Mouse (Mus musculus): ENCODE measurements at regions not wholly inside any gene's neighbourhood (a gene's known extent, or its start where the extent isn't known, plus 50 kb on each side); places are given as distances from the start of the nearest gene placed in this dataset.
"Not testable (repeated sequence)": the region's sequence is repeated elsewhere in the genome, so short reads cannot be mapped to it uniquely, and the experiment has no call there.

DNA sequence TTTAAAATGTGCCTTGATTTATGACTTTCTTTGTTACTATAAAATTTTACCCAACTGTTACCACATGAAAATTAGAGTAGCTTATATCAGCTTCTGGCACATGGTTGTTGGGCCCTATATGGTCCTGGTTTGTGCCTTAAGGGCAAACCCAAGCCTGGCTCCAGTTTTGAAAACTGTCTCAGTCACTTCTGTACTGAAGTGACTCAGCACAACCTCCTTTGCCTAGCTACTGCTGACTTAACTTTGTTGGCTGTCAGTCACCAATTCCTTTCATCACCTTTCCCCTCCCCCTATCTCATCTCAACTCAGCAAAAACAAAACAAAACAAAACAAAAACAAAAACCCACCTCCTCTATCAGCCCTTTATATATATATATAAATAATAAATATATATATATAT, 251.0 kb upstream of the Myo3a start:
- DNase-seq (ENCODE audit: low spot score in 2 of 2), result no peak

DNA sequence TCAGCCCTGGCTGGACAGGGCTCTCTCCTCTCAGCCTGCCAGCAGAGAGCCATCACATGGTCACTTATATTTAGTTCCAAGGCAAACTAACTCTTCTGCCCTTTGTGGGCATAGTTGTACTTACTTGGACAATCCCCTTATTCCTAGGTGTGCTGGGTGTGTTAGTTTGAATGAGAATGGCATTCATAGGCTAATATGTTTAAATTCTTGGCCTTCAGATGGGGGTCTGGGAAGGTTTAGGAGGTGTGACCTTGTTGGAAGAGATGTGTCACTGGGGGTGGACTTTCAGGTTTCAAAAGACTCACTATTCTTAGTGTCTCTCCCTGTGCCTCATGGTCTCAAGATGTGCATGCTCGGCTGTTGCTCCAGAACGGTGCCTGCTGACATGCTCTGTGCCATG, 250.5 kb upstream of the Myo3a start:
- no peak for DNase-seq (ENCODE audit: low spot score in 2 of 2)

DNA sequence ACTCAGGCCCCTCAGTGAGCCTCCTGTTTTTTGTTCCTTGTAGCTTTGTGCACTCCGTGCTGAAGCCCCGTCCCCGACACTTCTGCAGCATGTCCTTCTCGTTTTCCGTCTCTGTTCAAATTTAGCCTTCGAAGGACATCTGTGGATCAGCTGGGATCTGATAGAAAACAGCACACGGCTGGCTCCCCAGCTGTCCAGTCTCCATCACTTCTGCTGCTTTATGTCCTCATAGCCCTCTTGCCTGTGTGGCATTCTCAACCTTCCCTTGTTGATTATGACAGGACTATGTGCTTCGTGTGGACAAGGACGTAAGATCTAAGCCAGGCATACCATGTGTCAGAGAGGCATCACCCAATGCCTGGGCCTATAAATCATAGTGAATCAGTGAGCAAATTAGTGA, 247.1 kb upstream of the Myo3a start:
- DNase-seq (ENCODE audit: low spot score in 2 of 2), result no peak

DNA sequence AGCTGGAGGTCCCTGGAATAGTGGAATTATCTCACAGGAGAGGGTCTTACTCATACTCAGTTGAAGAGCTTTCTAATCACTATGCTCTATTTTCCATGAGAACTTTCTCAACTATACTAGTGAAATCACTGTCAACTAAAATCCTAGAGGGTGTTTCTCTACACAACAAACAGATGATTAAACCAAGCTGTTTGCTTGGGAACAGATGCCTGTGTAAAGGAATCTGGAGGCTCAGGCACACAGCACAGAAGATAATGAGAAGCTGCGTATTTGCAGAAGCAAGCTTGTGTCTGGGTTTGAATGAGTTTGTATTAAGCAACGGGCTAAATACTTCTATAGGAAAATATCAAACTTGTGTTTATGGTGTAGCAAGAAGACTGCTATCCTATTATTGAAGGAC, 202.9 kb upstream of the Myo3a start:
- no peak for DNase-seq (ENCODE audit: low spot score in 2 of 2)

DNA sequence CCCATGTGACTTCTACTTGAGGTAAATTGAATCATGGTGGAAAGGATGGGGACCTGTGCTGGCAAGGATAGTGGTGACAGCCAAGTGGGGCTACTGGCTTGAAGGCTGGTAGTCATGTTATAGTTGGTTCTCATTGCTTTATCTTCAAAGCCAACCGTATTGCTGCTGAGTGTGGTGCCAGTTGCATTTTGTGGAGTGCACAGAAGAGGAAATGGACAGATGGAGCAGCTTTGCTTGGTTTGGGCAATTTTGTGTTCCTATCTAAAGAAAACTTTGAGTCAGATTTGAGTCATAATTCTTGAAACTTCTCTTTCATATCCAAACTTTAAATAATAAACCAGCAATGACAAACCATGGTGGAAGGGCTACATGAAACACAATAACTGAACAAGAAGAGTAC, 200.5 kb upstream of the Myo3a start:
- DNase-seq (ENCODE audit: low spot score in 2 of 2), result no peak

DNA sequence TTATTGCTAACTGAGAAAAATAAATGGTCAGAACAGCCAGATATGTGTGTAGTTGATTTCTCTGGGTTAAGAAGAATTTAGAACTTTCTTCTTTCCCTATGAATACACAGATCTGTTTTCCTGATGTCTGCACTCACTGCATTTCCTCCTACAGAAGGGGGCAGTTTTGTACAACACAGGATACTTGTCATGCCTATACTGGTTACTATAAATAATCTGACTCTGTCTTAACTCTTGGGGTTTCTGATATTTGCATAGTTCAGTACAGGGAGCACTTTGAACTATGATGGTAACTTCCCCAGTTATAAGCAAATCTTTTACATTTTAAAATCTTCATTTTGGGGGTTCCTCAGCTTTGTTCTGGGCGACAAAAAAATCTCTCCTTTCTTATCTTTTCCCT, 198.7 kb upstream of the Myo3a start:
- no peak for DNase-seq (ENCODE audit: low spot score in 2 of 2)

DNA sequence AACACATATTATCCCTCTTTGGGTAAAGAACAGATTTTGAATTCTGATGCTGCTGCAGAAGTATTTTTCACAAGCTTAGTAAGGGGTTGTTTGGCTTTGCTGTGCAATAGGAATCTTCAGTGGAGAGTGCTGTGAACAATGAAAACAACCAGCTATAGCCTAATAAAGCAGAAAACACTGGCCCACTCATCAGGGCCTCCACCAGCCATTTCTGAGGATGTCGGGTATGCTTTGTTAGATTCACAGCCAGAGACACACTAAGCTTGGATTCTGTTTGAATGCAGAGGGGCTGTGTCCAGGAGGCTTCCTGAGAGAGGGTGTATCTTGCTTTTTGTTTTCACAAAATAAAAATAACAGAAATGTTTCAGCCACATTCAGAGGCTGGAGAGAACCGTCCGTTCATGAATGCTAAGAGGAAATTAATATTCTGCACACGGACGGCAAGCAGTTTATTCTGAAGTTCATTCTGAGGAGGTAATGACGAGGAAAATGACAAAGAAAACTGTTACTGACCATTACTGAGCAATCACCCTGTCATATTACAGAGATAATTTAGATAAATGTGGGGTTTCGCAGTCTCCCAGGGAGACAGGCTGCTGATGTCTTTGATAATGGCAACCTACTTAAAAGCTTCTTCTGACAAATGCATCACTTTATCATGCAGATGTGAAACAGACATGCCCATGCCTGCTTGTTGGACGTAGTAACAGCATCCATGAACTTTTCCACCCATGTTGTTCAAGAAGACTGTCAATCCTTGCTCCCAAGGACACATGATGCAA, 198.1 kb upstream of the Myo3a start:
- DNase-seq (ENCODE audit: low spot score in 2 of 2), result no peak

DNA sequence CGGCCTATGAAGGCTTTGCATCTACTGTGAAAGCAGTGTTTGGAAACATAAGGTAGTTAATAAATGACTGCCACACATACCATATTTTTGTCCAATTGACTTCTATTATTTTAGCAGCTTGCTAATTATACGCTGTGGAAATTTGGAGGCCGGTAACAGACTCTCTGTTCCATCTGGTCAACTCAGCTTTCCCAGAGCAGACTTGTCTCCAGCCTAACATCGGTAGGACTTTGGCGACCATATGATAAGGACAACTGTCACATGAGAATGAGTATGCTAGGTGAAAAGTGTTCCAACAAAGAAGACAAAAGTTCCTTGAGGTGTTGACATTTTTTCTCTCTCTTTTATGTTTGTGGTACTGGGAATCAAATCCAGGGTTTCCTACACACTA, 197.5 kb upstream of the Myo3a start:
- DNase-seq (ENCODE audit: low spot score in 2 of 2), result no peak

DNA sequence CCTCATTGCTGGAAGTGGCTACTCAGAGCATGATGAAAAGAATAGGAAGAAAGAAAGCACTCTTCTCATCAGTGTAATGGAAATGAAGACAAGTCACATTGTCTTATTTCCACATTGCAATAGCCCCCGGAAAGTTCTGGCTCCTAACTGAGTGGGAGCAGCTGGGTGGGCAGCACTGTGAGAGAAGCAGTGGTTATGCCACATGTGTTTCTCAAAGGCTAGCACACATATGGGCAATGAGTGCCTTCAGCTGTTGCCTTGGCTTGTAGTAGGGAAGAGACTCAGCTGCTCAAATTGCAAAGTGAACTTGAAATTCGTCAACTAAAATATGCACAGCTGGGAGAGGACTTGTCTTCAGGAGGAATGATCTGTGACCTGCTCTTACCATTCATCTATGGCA, 190.5 kb upstream of the Myo3a start:
- DNase-seq (ENCODE audit: low spot score in 2 of 2), result no peak

DNA sequence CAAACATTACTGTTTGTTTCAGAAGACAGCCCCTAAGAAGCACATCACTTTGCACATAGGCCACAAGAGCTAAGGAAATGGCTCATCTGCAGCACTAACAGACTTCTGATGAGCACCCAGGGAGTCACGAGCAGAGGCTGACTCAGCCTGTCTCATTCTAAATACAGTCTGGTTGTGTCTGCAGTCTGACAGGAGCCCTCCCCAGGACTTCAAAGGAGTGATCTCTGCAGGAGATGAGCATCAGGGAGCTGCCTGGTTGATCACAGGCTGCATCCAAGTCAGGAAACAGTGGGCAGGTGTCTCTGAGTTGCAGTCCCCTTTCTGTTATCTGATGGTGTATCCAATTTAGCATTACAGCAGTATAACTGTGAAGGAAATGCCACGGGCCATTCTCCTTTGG, 188.5 kb upstream of the Myo3a start:
- no peak for DNase-seq (ENCODE audit: low spot score in 2 of 2)

DNA sequence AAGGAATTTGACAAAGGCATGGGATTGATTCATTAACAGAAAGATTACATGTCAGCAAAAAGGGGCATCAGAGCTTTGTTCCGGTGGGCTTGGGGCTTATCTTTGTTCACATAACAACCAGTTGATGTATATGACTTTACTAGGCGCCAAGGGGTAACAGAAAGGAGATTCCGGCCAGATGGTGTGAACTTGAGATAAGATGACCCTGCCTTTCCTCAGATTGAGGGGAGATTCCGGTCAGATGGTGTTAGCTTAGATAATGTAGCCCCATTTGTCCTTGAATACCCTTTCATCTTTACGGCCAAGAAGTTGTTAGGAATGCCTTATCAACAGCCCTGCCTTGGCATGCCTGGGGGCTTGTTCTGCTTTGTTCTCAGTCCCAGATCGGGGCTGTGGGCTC, 183.4 kb upstream of the Myo3a start:
- DNase-seq (ENCODE audit: low spot score in 2 of 2), result not testable (repeated sequence)

DNA sequence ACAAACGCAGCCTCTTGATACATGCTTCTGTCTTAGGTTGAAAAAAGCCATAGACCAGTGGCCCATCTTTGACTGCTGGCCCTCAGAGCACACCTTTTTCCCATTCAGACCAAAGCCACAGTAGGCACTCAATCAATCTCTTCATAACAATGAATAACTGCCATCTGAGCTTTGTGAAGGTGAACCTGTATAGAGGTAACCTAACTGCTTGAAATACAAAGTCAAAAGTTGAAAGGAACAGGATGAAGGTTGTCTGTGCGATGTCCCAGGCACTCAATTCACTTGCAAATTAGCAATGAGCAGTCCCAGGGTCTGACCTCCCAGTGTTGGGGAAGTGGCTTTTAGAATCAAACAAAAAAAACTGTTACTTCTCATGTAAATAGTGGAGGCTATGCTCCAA, 182.4 kb upstream of the Myo3a start:
- no peak for DNase-seq (ENCODE audit: low spot score in 2 of 2)

DNA sequence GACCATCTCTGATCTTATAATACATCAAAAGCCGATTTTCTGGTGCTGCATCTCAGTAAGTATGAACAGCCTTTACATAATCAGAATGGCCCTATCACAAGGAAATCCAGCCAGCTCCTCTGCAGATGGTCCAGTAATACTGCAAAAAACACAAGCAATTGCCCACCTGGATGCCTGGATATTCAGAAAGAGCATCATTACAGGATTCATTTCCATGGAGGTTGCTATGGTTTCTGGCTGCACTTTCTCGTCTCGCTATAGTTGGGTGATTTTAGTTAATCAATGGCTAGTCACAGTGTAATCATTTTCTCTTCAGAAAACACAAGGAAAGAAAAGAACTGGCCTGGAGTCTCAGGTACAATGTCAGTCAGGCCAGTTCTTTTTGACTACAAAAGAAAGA, 179.8 kb upstream of the Myo3a start:
- no peak for DNase-seq (ENCODE audit: low spot score in 2 of 2)

DNA sequence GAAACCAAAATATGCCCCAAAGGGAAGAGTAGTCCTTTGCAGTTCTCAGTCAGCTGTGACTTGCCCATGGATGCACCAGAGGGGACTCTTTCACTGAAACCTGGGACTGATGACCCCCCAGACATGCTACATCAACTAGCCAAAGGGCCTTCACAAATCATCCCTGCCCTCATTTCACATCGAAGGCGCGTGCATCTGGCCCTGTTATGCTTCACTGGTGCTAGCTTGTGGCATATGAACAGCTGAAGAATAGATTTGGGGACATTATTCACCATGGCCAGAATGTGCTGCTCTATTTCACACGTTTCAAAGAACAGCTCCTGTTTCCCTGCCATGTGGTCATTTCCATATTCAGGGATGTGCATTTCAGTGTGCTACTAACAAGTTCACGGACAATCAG, 160.8 kb upstream of the Myo3a start:
- DNase-seq (ENCODE audit: low spot score in 2 of 2), result no peak

DNA sequence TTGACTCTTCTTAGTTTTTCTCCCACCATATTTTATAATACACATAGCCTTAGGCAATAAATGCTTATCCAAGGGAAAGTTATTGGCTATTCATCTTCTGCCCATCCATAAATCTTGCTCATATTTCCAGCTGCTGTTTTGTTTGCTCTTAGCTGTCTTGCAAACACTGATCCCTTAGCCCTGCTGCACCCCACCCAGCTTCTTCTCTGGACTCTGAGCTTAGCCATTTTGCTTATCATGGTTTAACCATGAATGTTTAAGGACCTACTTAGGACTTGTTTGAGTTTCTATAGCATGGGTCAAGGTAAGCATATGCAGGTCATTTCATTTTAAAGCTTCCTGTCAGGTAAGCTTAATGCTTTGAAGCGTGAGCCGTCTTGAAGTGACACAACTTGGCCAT, 130.5 kb upstream of the Myo3a start:
- DNase-seq (ENCODE audit: low spot score in 2 of 2), result no peak

DNA sequence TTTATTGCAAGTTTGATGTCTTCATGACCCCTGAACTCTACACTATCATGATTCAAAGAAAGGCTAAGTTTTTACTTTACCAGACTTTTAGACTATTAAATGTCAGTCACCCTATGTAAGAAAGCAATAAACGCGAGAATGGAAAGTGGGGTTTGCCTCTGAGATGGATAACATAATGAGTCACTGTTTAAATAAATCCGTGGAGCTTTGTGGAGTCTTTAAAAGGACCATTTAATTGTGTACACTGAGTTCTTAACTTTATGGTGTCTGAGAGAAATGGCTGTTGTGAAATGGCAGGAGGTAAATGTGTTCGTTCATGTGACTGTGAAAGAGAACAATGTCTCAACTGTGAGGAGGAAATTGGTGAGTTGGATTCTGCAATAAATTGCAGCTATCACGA, 122.2 kb upstream of the Myo3a start:
- no peak for DNase-seq (ENCODE audit: low spot score in 2 of 2)

DNA sequence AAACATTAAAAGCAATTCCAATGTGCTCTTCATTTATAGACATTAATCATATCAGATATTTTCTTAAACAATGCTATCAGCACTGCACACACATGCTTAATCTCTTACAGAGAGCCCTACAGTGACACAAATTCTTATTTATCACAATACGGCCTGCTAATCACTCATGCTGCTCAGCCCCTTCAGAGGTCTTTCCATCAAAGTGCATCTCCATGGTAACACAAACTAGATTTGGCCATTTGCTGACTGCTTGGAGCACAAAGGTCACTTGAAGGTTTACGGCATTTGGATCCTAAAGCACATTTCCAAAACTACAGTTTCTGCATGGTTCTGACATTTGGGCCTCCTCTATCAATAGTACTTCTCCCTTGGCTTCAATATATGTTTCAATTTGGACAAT, 77.6 kb upstream of the Myo3a start:
- DNase-seq (ENCODE audit: low spot score in 2 of 2), result no peak

DNA sequence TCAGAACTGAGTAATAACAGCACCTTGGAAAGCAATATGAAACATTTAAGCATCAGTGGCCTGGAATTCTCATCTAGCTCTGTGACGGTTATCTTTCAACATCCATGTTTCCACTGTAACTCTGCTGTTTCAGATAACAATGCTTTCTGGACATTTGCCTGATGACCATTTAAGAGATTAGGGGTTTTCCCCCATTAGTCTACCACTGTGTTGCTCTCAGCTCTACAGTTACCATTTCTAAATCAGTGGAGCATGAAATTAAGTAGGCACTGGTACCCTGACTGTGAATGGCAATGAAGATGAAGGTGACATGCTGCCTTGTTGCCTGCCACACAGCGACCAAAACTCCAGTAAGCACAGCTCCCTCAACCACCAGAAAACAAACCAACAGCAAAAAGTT, 70.7 kb upstream of the Myo3a start:
- DNase-seq (ENCODE audit: low spot score in 2 of 2), result no peak

DNA sequence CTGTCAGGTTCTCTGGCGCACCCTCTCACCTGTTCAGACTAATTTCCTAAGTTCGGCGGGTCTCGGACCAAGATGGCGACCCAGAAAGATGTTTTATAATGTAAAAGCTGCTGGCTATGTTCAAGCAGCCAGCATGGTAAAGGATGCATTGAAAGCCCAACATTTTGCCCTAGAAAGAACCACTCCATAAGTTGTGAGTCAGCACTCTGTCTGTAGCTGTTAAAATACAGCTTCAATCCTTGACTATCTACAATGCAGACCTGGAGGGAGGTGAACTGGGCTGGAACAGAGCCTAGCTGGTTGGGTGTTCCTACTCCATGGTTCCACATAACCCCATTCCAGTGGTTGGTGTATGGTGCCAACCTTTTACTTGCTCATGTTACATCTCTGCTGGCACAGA, 61.9 kb upstream of the Myo3a start:
- no peak for DNase-seq (ENCODE audit: low spot score in 2 of 2)

DNA sequence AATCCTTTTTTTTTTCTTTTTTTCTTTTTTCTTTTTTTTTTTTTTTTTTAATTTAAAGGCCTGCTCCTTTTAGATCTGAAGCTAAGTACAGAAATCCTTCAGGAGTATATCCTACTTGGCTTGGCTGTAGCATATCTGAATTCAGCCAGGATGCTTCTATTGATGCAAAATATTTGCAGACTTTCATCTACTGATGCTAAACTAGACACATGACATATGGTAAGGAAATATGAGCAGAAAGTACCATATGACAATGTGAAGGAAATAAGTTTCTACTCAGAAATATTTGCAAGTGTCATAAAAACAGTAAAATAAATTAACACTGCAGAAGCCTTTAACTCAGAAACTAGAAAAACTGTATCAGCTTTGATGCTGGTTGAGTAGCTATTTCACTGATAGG, 61.4 kb upstream of the Myo3a start:
- DNase-seq (ENCODE audit: low spot score in 2 of 2), result no peak

All from adrenal gland, adult 18-20 months (tissue).